Mouse (Mus musculus): Measurements from ENCODE around the gene Lin7a.

Lin7a gene

DNA sequence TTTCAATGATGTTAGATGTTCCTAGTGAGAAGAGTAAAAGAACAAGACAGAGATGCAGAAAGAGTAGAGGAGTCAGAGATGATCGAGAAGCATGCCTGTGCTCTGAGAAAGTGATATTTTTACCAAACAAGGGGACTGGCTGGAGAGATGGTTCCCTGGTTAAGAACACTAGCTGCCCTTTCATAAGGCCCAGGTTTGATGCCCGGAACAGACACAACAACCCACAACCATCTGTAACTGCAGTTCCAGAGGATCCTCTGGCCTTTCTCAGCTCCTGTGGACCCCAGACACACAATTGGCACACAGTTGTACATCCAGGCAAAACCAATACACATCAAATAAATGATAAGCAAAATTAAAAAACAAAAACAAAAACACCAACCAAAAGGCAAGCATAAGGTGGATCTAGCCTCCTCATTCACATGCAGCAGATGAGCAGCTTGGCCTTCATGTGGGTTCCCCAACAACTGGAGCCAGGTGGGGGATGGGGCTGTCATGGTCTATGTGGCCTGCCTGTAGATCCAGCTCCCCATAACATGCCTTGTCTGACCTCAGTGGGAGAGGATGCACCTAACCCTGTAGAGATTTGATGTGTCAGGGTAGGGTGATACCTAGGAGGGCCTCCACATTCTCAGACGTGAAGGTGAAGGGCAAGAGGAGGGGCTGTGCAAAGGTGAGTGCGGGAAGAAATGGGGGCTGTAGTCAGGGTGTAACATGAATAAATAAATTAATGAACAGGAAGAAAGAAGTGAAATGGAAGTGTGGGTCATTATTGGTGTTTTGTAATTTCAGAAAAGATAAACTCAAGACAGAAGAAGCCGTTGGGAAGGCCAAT is 178.2 kb downstream of the Lin7a start:
- DNase-seq (ENCODE audit: low spot score in 2 of 2) = no peak

- DNase-seq (ENCODE audit: low spot score in 2 of 2) = no peak
Measured at GRCm38 (mm10) chr10:107467819-107468218, 196.3 kb downstream of the Lin7a start.
